Mouse (Mus musculus): Measurements from ENCODE around the gene Sfxn5. TPM values are rescaled to one million over a fixed set of nuclear protein-coding genes. Genes with fewer than 3 reads are reported as not detected.

Sfxn5 gene
- total and polyA plus RNA-seq, 2 experiments from 2014 or later: 108 to 151 TPM

- Histone ChIP-seq H3K9me3 (ENCODE audit: low read length) (no peaks in the 10 kb centered on the region), H3K4me1 (ENCODE audit: insufficient read depth, low read length) (peaks cover 3% of the 10 kb centered on the region; the same call in 1 of the 2 replicates), H3K4me3 (ENCODE audit: low read length) (no peak overlapping the region), H3K27ac (no peak overlapping the region), H3K27me3 (ENCODE audit: insufficient read depth, low read length) (no peaks in the 10 kb centered on the region), H3K36me3 (ENCODE audit: insufficient read depth, low read length) (no peaks in the 10 kb centered on the region), H3K4me2 (ENCODE audit: low read depth, low read length) (no peak overlapping the region), H3K9ac (replicated peaks; ENCODE audit: low read length) (no peak overlapping the region)
- DNase-seq (ENCODE audit: low spot score) (no peak), ATAC-seq (no peak)
- no peak for TF ChIP-seq CTCF (IDR thresholded peaks at IDR 0.05; ENCODE audit: low read depth)
- 39% methylated on average over 14 of the region's 14 CpGs for WGBS
Measured at GRCm38 (mm10) chr6:85223498-85224150, 109.6 kb downstream of the Sfxn5 start.

- no peak for ATAC-seq
- TF ChIP-seq CTCF (IDR thresholded peaks at IDR 0.05; ENCODE audit: low read depth): no peak
- WGBS: 72% methylated on average over 10 of the region's 10 CpGs
- DNase-seq (ENCODE audit: low spot score): no peak
- H3K4me3 ChIP-seq (ENCODE audit: low read length): no peak overlapping the region
- H3K27me3 ChIP-seq (ENCODE audit: insufficient read depth, low read length): no peaks in the 10 kb centered on the region
- no peak overlapping the region for H3K27ac ChIP-seq
- no peaks in the 10 kb centered on the region for H3K9me3 ChIP-seq (ENCODE audit: low read length)
- no peak overlapping the region for H3K9ac ChIP-seq (replicated peaks; ENCODE audit: low read length)
- H3K4me2 ChIP-seq (ENCODE audit: low read depth, low read length): no peak overlapping the region
- H3K4me1 ChIP-seq (ENCODE audit: insufficient read depth, low read length): peaks cover 3% of the 10 kb centered on the region; the same call in 1 of the 2 replicates
- H3K36me3 ChIP-seq (ENCODE audit: insufficient read depth, low read length): no peaks in the 10 kb centered on the region
Measured at GRCm38 (mm10) chr6:85222551-85222950, 110.7 kb downstream of the Sfxn5 start.

- no peak for DNase-seq (ENCODE audit: low spot score)
- Histone ChIP-seq H3K4me2 (ENCODE audit: low read depth, low read length) (no peak overlapping the region), H3K27me3 (ENCODE audit: insufficient read depth, low read length) (no peaks in the 10 kb centered on the region), H3K9ac (replicated peaks; ENCODE audit: low read length) (no peak overlapping the region), H3K4me1 (ENCODE audit: insufficient read depth, low read length) (peaks cover 3% of the 10 kb centered on the region; the same call in 1 of the 2 replicates), H3K4me3 (ENCODE audit: low read length) (no peak overlapping the region), H3K36me3 (ENCODE audit: insufficient read depth, low read length) (no peaks in the 10 kb centered on the region), H3K27ac (no peak overlapping the region), H3K9me3 (ENCODE audit: low read length) (no peaks in the 10 kb centered on the region)
- WGBS: 60% methylated on average over 4 of the region's 4 CpGs
- ATAC-seq: no peak
- TF ChIP-seq CTCF (IDR thresholded peaks at IDR 0.05; ENCODE audit: low read depth): no peak
Measured at GRCm38 (mm10) chr6:85220917-85221316, 112.3 kb downstream of the Sfxn5 start.

GRCm38 (mm10) chr6:85219706-85220105 lies 113.5 kb downstream of the Sfxn5 start:
- ATAC-seq (no peak), DNase-seq (ENCODE audit: low spot score) (no peak)
- H3K27ac ChIP-seq: no peak overlapping the region
- WGBS: 92% methylated on average over 11 of the region's 11 CpGs
- H3K4me1 ChIP-seq (ENCODE audit: insufficient read depth, low read length): peaks cover 3% of the 10 kb centered on the region; the same call in 1 of the 2 replicates
- H3K4me3 ChIP-seq (ENCODE audit: low read length): no peak overlapping the region
- H3K4me2 ChIP-seq (ENCODE audit: low read depth, low read length): no peak overlapping the region
- H3K9me3 ChIP-seq (ENCODE audit: low read length): no peaks in the 10 kb centered on the region
- H3K27me3 ChIP-seq (ENCODE audit: insufficient read depth, low read length): no peaks in the 10 kb centered on the region
- H3K36me3 ChIP-seq (ENCODE audit: insufficient read depth, low read length): no peaks in the 10 kb centered on the region
- H3K9ac ChIP-seq (replicated peaks; ENCODE audit: low read length): no peak overlapping the region
- no peak for TF ChIP-seq CTCF (IDR thresholded peaks at IDR 0.05; ENCODE audit: low read depth)

- no peak overlapping the region for H3K9ac ChIP-seq (replicated peaks; ENCODE audit: low read length)
- ATAC-seq (peak; percentile 53; the same call in 1 of the 2 replicates), DNase-seq (ENCODE audit: low spot score) (no peak)
- H3K4me1 ChIP-seq (ENCODE audit: insufficient read depth, low read length): peaks cover 3% of the 10 kb centered on the region; the same call in 1 of the 2 replicates
- no peaks in the 10 kb centered on the region for H3K27me3 ChIP-seq (ENCODE audit: insufficient read depth, low read length)
- no peak for TF ChIP-seq CTCF (IDR thresholded peaks at IDR 0.05; ENCODE audit: low read depth)
- H3K4me2 ChIP-seq (ENCODE audit: low read depth, low read length): no peak overlapping the region
- H3K4me3 ChIP-seq (ENCODE audit: low read length): no peak overlapping the region
- no peak overlapping the region for H3K27ac ChIP-seq
- H3K36me3 ChIP-seq (ENCODE audit: insufficient read depth, low read length): no peaks in the 10 kb centered on the region
- 39% methylated on average over 5 of the region's 5 CpGs for WGBS
- no peaks in the 10 kb centered on the region for H3K9me3 ChIP-seq (ENCODE audit: low read length)
Measured at GRCm38 (mm10) chr6:85218684-85219445, 114.4 kb downstream of the Sfxn5 start.

GRCm38 (mm10) chr6:85218251-85218650 lies 115.0 kb downstream of the Sfxn5 start:
- no peak for DNase-seq (ENCODE audit: low spot score)
- Histone ChIP-seq H3K9ac (replicated peaks; ENCODE audit: low read length) (no peak overlapping the region), H3K4me1 (ENCODE audit: insufficient read depth, low read length) (no peaks in the 10 kb centered on the region), H3K27me3 (ENCODE audit: insufficient read depth, low read length) (no peaks in the 10 kb centered on the region), H3K4me2 (ENCODE audit: low read depth, low read length) (no peak overlapping the region), H3K4me3 (ENCODE audit: low read length) (no peak overlapping the region), H3K9me3 (ENCODE audit: low read length) (no peaks in the 10 kb centered on the region), H3K36me3 (ENCODE audit: insufficient read depth, low read length) (no peaks in the 10 kb centered on the region), H3K27ac (no peak overlapping the region)
- ATAC-seq: no peak
- WGBS: 55% methylated on average over 4 of the region's 4 CpGs
- no peak for TF ChIP-seq CTCF (IDR thresholded peaks at IDR 0.05; ENCODE audit: low read depth)

Measured in hindbrain, postnatal 0 days (tissue).